Mouse (Mus musculus) testis, adult 2 months (tissue): ENCODE measurements around the gene Hyal2.

Experiments used
- CTCF ChIP-seq: fragments of 200-500 bp; IDR thresholded peaks from 2 replicates; pipeline ENCODE4 v1.5.1; 2012; ENCODE audit warnings: low read depth, mild to moderate bottlenecking, inconsistent platforms, low read length, moderate library complexity; ENCODE audit not compliant: control insufficient read depth, insufficient read depth, insufficient replicate concordance
- POLR2A ChIP-seq: fragments of 200-500 bp; IDR thresholded peaks from 2 replicates; pipeline ENCODE4 v1.6.1; 2012; ENCODE audit warnings: low read depth, mild to moderate bottlenecking, inconsistent platforms, low read length, moderate library complexity; ENCODE audit not compliant: control insufficient read depth

DNA sequence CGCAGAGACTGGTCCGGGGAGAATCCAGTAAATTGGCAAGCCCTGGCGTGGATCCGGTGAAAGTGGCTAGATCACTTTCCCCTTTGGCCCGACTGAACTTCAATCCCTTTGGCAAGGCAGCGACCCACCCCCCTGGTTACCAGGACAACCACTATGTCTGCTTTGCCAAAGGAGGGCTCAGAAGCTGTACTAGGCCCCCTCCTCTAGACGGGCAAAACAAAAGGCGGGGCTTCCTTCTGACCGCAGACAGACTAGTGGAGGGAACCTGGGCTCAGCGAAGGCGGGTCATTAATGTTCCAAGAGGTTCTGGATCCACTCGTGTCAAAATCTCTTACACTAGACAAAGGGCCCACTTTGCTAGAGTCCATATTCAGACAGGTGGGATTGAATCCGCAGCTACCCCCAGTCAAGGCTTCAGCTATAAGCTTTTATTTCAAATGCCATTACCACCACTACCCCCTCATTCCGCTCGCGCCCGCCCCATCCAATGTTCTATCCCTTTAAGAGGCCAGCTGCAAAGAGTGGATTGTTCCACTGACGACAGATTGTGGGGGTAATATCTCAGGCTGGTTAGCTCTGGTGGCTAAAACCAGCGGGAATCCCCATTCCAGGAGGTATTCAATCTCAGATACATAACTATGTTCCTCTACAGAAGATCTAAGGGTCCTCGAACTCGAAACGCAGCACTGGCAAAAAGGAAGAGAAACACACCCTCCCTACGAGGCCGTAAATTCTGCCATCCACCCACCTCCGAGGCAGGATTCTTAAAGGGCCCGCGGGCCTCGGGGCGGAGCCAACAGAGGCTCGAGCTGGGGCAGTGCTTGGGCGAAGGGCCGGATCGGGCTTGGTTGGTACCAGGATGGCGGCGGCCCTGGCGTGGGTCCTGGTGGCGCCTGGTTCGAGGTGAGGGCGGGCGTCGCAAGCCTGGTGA is 851 bp downstream of the Hyal2 start:
- no peak for TF ChIP-seq CTCF
- TF ChIP-seq POLR2A = 0 out of 2 replicates have a peak, but pooled peaks have one; percentile 21
